Mouse (Mus musculus) MEL (cell line): ENCODE results near the gene Endou. TPM values are rescaled to one million over a fixed set of nuclear protein-coding genes. Genes with fewer than 3 reads are reported as not detected.

ENCODE experiments used
- DNase-seq: peaks from one replicate; pipeline ENCODE4 v3.0.0; 2011; ENCODE audit warnings: low read depth, low spot score
- H3K27ac ChIP-seq: 2 replicates; pipeline ENCODE4 v1.5.1; 2012; ENCODE audit warnings: low read depth, mild to moderate bottlenecking, control low read depth, low read length, moderate library complexity; ENCODE audit not compliant: control insufficient read depth
- H3K27me3 ChIP-seq, 2 experiments: fragments of 150-350 bp in 1 of 2; sonication (generic) in 1 of 2; 2 replicates each; pipeline ENCODE4 v1.6.1; 2012; ENCODE audit warnings: low read length in 2 of 2, mild to moderate bottlenecking in 2 of 2, improper control_type of control experiment in 1 of 2, moderate library complexity in 1 of 2; ENCODE audit not compliant: insufficient read depth in 2 of 2, control insufficient read depth in 1 of 2
- H3K36me3 ChIP-seq, 2 experiments: 2 replicates each; pipeline ENCODE4 v1.6.1; 2012 to 2014; ENCODE audit warnings: low read length in 2 of 2, improper control_type of control experiment in 1 of 2, inconsistent platforms in 1 of 2, mild to moderate bottlenecking in 1 of 2; ENCODE audit not compliant: insufficient read depth in 2 of 2, control insufficient read depth in 1 of 2
- H3K4me1 ChIP-seq, 2 experiments: fragments of 150-350 bp in 1 of 2; sonication (generic) in 1 of 2; 2 replicates each; pipeline ENCODE4 v1.6.1; 2012; ENCODE audit warnings: low read length in 2 of 2, improper control_type of control experiment in 1 of 2, mild to moderate bottlenecking in 1 of 2; ENCODE audit not compliant: insufficient read depth in 2 of 2, control insufficient read depth in 1 of 2
- H3K4me3 ChIP-seq, 2 experiments: fragments of 150-350 bp in 1 of 2; sonication (generic) in 1 of 2; 2 replicates each; pipeline ENCODE4 v1.5.1; 2012; ENCODE audit warnings: low read depth in 2 of 2, low read length in 2 of 2, mild to moderate bottlenecking in 2 of 2, moderate library complexity in 2 of 2, control low read depth in 1 of 2, improper control_type of control experiment in 1 of 2; ENCODE audit not compliant: control insufficient read depth in 1 of 2, insufficient read depth in 1 of 2
- H3K79me2 ChIP-seq: 2 replicates; pipeline ENCODE4 v1.6.1; 2012; ENCODE audit warnings: mild to moderate bottlenecking, low read length, moderate library complexity; ENCODE audit not compliant: control insufficient read depth, poor library complexity, insufficient read depth
- H3K9ac ChIP-seq: 2 replicates; pipeline ENCODE4 v1.6.1; 2012; ENCODE audit warnings: low read depth, mild to moderate bottlenecking, control low read depth, low read length, moderate library complexity; ENCODE audit not compliant: control insufficient read depth, poor library complexity, severe bottlenecking
- H3K9me3 ChIP-seq: fragments of 150-350 bp; sonication (generic); replicated peaks from 2 replicates; pipeline ENCODE4 v1.6.1; 2012; ENCODE audit warnings: mild to moderate bottlenecking, low read length, improper control_type of control experiment, moderate library complexity; ENCODE audit not compliant: insufficient read depth
- BHLHE40 ChIP-seq: IDR thresholded peaks from 2 replicates; pipeline ENCODE4 v1.6.1; 2012; ENCODE audit warnings: low read depth, mild to moderate bottlenecking, inconsistent platforms, low read length, improper control_type of control experiment, borderline replicate concordance
- E2F4 ChIP-seq: IDR thresholded peaks from 2 replicates; pipeline ENCODE4 v1.6.1; 2011; ENCODE audit warnings: low read depth, low read length, improper control_type of control experiment, borderline replicate concordance
- ETS1 ChIP-seq: IDR thresholded peaks from 2 replicates; pipeline ENCODE4 v1.6.1; 2012; ENCODE audit warnings: low read depth, mild to moderate bottlenecking, inconsistent platforms, low read length, improper control_type of control experiment, moderate library complexity
- GABPA ChIP-seq: IDR thresholded peaks from 2 replicates; pipeline ENCODE4 v1.6.1; 2012; ENCODE audit warnings: low read depth, mild to moderate bottlenecking, inconsistent platforms, low read length, improper control_type of control experiment, moderate library complexity
- JUND ChIP-seq: IDR thresholded peaks from 2 replicates; pipeline ENCODE4 v1.6.1; 2011; ENCODE audit warnings: low read depth, mild to moderate bottlenecking, improper control_type of control experiment, low read length
- KAT2A ChIP-seq: conservative IDR thresholded peaks from 2 replicates; pipeline ENCODE4 v1.6.1; 2012; ENCODE audit warnings: low read depth, low read length, improper control_type of control experiment, inconsistent platforms
- MAX ChIP-seq: IDR thresholded peaks from 2 replicates; pipeline ENCODE4 v1.6.1; 2011; ENCODE audit warnings: low read length, improper control_type of control experiment
- MAZ ChIP-seq: IDR thresholded peaks from 2 replicates; pipeline ENCODE4 v1.6.1; 2012; ENCODE audit warnings: low read depth, mild to moderate bottlenecking, inconsistent platforms, low read length, improper control_type of control experiment
- MEF2A ChIP-seq: IDR thresholded peaks from 2 replicates; pipeline ENCODE4 v1.6.1; 2014; ENCODE audit warnings: low read depth, mild to moderate bottlenecking, inconsistent platforms, low read length, improper control_type of control experiment; ENCODE audit not compliant: poor library complexity, insufficient replicate concordance, severe bottlenecking; ENCODE audit errors: extremely low read depth
- NELFE ChIP-seq: IDR thresholded peaks from 2 replicates; pipeline ENCODE4 v1.6.1; 2011; ENCODE audit warnings: low read depth, low read length, improper control_type of control experiment
- POLR2A ChIP-seq, 2 experiments: IDR thresholded peaks; 2 replicates each; pipeline ENCODE4 v1.6.1; 2011 to 2012; ENCODE audit warnings: low read length in 2 of 2, mild to moderate bottlenecking in 2 of 2, control low read depth in 1 of 2, improper control_type of control experiment in 1 of 2, low read depth in 1 of 2, moderate library complexity in 1 of 2; ENCODE audit not compliant: control insufficient read depth in 1 of 2, insufficient read depth in 1 of 2, poor library complexity in 1 of 2
- POLR2AphosphoS5 ChIP-seq: IDR thresholded peaks from 2 replicates; pipeline ENCODE4 v1.6.1; 2012; ENCODE audit warnings: low read depth, borderline replicate concordance, mild to moderate bottlenecking, inconsistent platforms, low read length, moderate library complexity, mixed read lengths
- RCOR1 ChIP-seq: IDR thresholded peaks from 2 replicates; pipeline ENCODE4 v1.6.1; 2012; ENCODE audit warnings: low read depth, mild to moderate bottlenecking, inconsistent platforms, low read length, improper control_type of control experiment
- SIN3A ChIP-seq: IDR thresholded peaks from 2 replicates; pipeline ENCODE4 v1.6.1; 2012; ENCODE audit warnings: low read length, improper control_type of control experiment, inconsistent platforms
- SMC3 ChIP-seq: IDR thresholded peaks from 2 replicates; pipeline ENCODE4 v1.6.1; 2011; ENCODE audit warnings: low read depth, low read length, improper control_type of control experiment
- UBTF ChIP-seq: IDR thresholded peaks from 2 replicates; pipeline ENCODE4 v1.6.1; 2012; ENCODE audit warnings: low read depth, mild to moderate bottlenecking, inconsistent platforms, low read length, improper control_type of control experiment, moderate library complexity, borderline replicate concordance; ENCODE audit not compliant: insufficient read depth
- USF2 ChIP-seq, 2 experiments: IDR thresholded peaks; 2 replicates each; pipeline ENCODE4 v1.6.1; 2011 to 2012; ENCODE audit warnings: improper control_type of control experiment in 2 of 2, low read length in 2 of 2, borderline replicate concordance in 1 of 2, inconsistent platforms in 1 of 2, low read depth in 1 of 2, mild to moderate bottlenecking in 1 of 2; ENCODE audit not compliant: insufficient read depth in 1 of 2
- ZKSCAN1 ChIP-seq: IDR thresholded peaks from 2 replicates; pipeline ENCODE4 v1.6.1; 2012; ENCODE audit warnings: low read depth, mild to moderate bottlenecking, inconsistent platforms, low read length, improper control_type of control experiment, moderate library complexity
- polyA plus RNA-seq, 2 experiments: library from polyadenylated mRNA; stranded (reverse) in 1 of 2; unstranded in 1 of 2; fragments of >175 nt in 1 of 2; fragments of >200 nt in 1 of 2; gene quantifications; 2 replicates each; pipeline versions ENCODE4 v1.2.1 to v1.2.4; 2012; ENCODE audit warnings: low replicate concordance in 2 of 2, low read depth in 1 of 2; ENCODE audit not compliant: insufficient read length in 2 of 2, insufficient read depth in 1 of 2, missing spikeins in 1 of 2
- total RNA-seq: library from RNA; depleted of rRNA; stranded (reverse); fragments of 300-350 nt; gene quantifications from 2 replicates; pipeline ENCODE4 v1.2.3, GENCODE M21; 2012

The Endou gene
- total and polyA plus RNA-seq, 3 experiments: 0.08 to 0.10 TPM; not detected in 1

- Histone ChIP-seq H3K36me3 (no peaks in the 10 kb centered on the region), H3K4me1 (no peaks in the 10 kb centered on the region), H3K9me3 (no peaks in the 10 kb centered on the region), H3K9ac (no peak overlapping the region), H3K4me3 (no peak overlapping the region), H3K27me3 (peaks cover 37 to 57% of the 10 kb centered on the region in 2 experiments), H3K27ac (no peak overlapping the region), H3K79me2 (no peaks in the 10 kb centered on the region)
- TF ChIP-seq UBTF (no peak), MEF2A (no peak), E2F4 (no peak), BHLHE40 (no peak), KAT2A (no peak), POLR2AphosphoS5 (no peak), ETS1 (no peak), SIN3A (no peak), MAZ (no peak), MAX (no peak), SMC3 (no peak), GABPA (no peak), RCOR1 (no peak), ZKSCAN1 (no peak), JUND (no peak), USF2 (IDR thresholded peaks at IDR 0.05; ENCODE audit: borderline replicate concordance in 1 of 2, insufficient read depth in 1 of 2, low read depth in 1 of 2, low read length in 2 of 2) (no peak), POLR2A (IDR thresholded peaks at IDR 0.05; ENCODE audit: control insufficient read depth in 1 of 2, insufficient read depth in 1 of 2, low read depth in 1 of 2, low read length in 2 of 2, poor library complexity in 1 of 2) (no peak), NELFE (no peak)
- DNase-seq: no peak
Measured at GRCm38 (mm10) chr15:97724346-97725197, 6.6 kb downstream of the Endou start.
